Comparison of ENCODE assay signal across 23 mouse cellular contexts in genomic region chrX:42700291-42700690, GRCm38 (mm10).
"Had no signal": no experiment of that assay in that cellular context is flagged by ENCODE, and none has a peak within 500 bp of the region (broad histone marks: within the 10 kb centered on the region; RNA-seq: fewer than 3 reads in every experiment).

No protein-coding gene starts in this region.

- H3K4me3 ChIP-seq: gastrocnemius, adult 2 months; heart, adult 2 months; hindbrain, embryonic 13.5 days; hindbrain, embryonic 15.5 days; layer of hippocampus, adult 2 months; left cerebral cortex, adult 2 months; limb, embryonic 10.5 days; limb, embryonic 12.5 days had no signal

- H3K27me3 ChIP-seq: hindbrain, embryonic 13.5 days; hindbrain, embryonic 15.5 days; limb, embryonic 12.5 days had no signal

- ATAC-seq: forebrain, embryonic 16.5 days; hindbrain, postnatal 0 days; intestine, embryonic 16.5 days had no signal

- H3K4me2 ChIP-seq: heart, embryonic 11.5 days; hindbrain, embryonic 13.5 days; hindbrain, embryonic 15.5 days; limb, embryonic 12.5 days had no signal

- H3K9ac ChIP-seq: hindbrain, embryonic 13.5 days; hindbrain, embryonic 15.5 days; limb, embryonic 12.5 days had no signal

- H3K36me3 ChIP-seq: hindbrain, embryonic 13.5 days; hindbrain, embryonic 15.5 days; limb, embryonic 10.5 days; limb, embryonic 12.5 days had no signal

- H3K4me1 ChIP-seq: hindbrain, embryonic 13.5 days; hindbrain, embryonic 15.5 days; limb, embryonic 10.5 days; limb, embryonic 12.5 days had no signal

- DNase-seq: gastrocnemius, adult 2 months; gastrocnemius, postnatal 10 days; gastrocnemius, postnatal 36 days; heart, adult 11 months; heart, adult 2 months; heart, postnatal 14 days; heart, postnatal 36 days; kidney, adult 11 months; kidney, adult 2 months; kidney, adult 9 months; kidney, postnatal 14 days; kidney, postnatal 36 days; liver had no signal

- H3K9me3 ChIP-seq: hindbrain, embryonic 13.5 days; hindbrain, embryonic 15.5 days; limb, embryonic 10.5 days; limb, embryonic 12.5 days had no signal

- H3K27ac ChIP-seq: gastrocnemius, adult 2 months; heart, adult 2 months; hindbrain, embryonic 13.5 days; hindbrain, embryonic 15.5 days; hindbrain, postnatal 0 days; layer of hippocampus, adult 2 months; left cerebral cortex, adult 2 months; limb, embryonic 10.5 days; limb, embryonic 12.5 days had no signal
